Mouse (Mus musculus) ES-E14 (cell line): ENCODE results near the gene Ifit3b.

Experiments used
- HCFC1 ChIP-seq: IDR thresholded peaks from 2 replicates; pipeline ENCODE4 v1.6.1; 2012; ENCODE audit warnings: low read length, inconsistent platforms, borderline replicate concordance; ENCODE audit not compliant: insufficient read depth
- MAFK ChIP-seq: IDR thresholded peaks from 2 replicates; pipeline ENCODE4 v1.6.1; 2014; ENCODE audit warnings: mild to moderate bottlenecking, low read depth, low read length, inconsistent platforms; ENCODE audit not compliant: insufficient read depth
- ZC3H11A ChIP-seq: IDR thresholded peaks from 2 replicates; pipeline ENCODE4 v1.6.1; 2012; ENCODE audit warnings: low read depth, mild to moderate bottlenecking, inconsistent platforms, low read length, borderline replicate concordance

DNA sequence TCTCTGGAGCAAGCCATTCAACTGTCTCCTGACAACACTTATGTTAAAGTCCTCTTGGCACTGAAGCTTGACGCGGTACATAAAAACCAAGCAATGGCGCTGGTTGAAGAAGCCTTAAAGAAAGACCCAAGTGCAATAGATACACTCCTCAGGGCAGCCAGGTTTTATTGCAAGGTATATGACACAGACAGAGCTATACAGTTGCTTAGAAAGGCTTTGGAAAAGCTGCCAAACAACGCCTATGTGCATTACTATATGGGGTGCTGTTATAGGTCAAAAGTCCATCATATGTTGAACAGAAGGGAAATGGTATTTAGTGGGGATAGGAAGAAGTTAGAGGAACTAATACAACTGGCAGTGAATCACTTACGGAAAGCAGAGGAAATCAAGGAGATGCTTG, 34.1 kb upstream of the Ifit3b start:
- no peak for TF ChIP-seq ZC3H11A
- no peak for TF ChIP-seq HCFC1
- TF ChIP-seq MAFK: no peak
